Mouse (Mus musculus): ENCODE measurements at regions not wholly inside any gene's neighbourhood (a gene's known extent, or its start where the extent isn't known, plus 50 kb on each side); places are given as distances from the start of the nearest gene placed in this dataset.

GRCm38 (mm10) chr12:106504285-106504684, 494.3 kb downstream of the Vrk1 start:
- H3K36me3 ChIP-seq (ENCODE audit: control insufficient read depth in 1 of 2, insufficient read depth in 2 of 2, low read length in 2 of 2), result no peaks in the 10 kb centered on the region

GRCm38 (mm10) chr12:106514057-106514456, 504.0 kb downstream of the Vrk1 start:
- TF ChIP-seq MAX (IDR thresholded peaks at IDR 0.05; ENCODE audit: low read length) (no peak), RCOR1 (IDR thresholded peaks at IDR 0.05; ENCODE audit: low read depth, low read length) (no peak)
- no peak overlapping the region for H3K9ac ChIP-seq (ENCODE audit: control insufficient read depth, low read depth, low read length, poor library complexity, severe bottlenecking)
- no peaks in the 10 kb centered on the region for H3K9me3 ChIP-seq (replicated peaks; ENCODE audit: insufficient read depth, low read length)
- no peaks in the 10 kb centered on the region for H3K79me2 ChIP-seq (ENCODE audit: control insufficient read depth, insufficient read depth, low read length, poor library complexity)
- H3K4me1 ChIP-seq (ENCODE audit: control insufficient read depth in 1 of 2, insufficient read depth in 2 of 2, low read length in 2 of 2), result no peaks in the 10 kb centered on the region
- H3K36me3 ChIP-seq (ENCODE audit: control insufficient read depth in 1 of 2, insufficient read depth in 2 of 2, low read length in 2 of 2), result no peaks in the 10 kb centered on the region
- no peak for DNase-seq (ENCODE audit: low read depth, low spot score)
- H3K27ac ChIP-seq (ENCODE audit: control insufficient read depth, low read depth, low read length), result no peak overlapping the region
- no peaks in the 10 kb centered on the region for H3K27me3 ChIP-seq (ENCODE audit: control insufficient read depth in 1 of 2, insufficient read depth in 2 of 2, low read length in 2 of 2)
- no peak overlapping the region for H3K4me3 ChIP-seq (ENCODE audit: control insufficient read depth in 1 of 2, insufficient read depth in 1 of 2, low read depth in 2 of 2, low read length in 2 of 2)

More at GRCm38 (mm10) chr12:106504285-106504684, 494.3 kb downstream of the Vrk1 start:
- H3K9me3 ChIP-seq (replicated peaks; ENCODE audit: insufficient read depth, low read length), result no peaks in the 10 kb centered on the region
- H3K79me2 ChIP-seq (ENCODE audit: control insufficient read depth, insufficient read depth, low read length, poor library complexity), result no peaks in the 10 kb centered on the region
- DNase-seq (ENCODE audit: low read depth, low spot score), result no peak
- TF ChIP-seq UBTF (IDR thresholded peaks at IDR 0.05; ENCODE audit: borderline replicate concordance, insufficient read depth, low read depth, low read length) (no peak), E2F4 (IDR thresholded peaks at IDR 0.05; ENCODE audit: borderline replicate concordance, low read depth, low read length) (no peak), MAZ (IDR thresholded peaks at IDR 0.05; ENCODE audit: low read depth, low read length) (no peak), EP300 (IDR thresholded peaks at IDR 0.05; ENCODE audit: low read depth in 1 of 2, low read length in 2 of 2) (no peak), GABPA (IDR thresholded peaks at IDR 0.05; ENCODE audit: low read depth, low read length) (no peak), MAX (IDR thresholded peaks at IDR 0.05; ENCODE audit: low read length) (no peak), MEF2A (IDR thresholded peaks at IDR 0.05; ENCODE audit: extremely low read depth, insufficient replicate concordance, low read depth, low read length, poor library complexity, severe bottlenecking) (no peak), MXI1 (IDR thresholded peaks at IDR 0.05; ENCODE audit: low read depth, low read length) (no peak), ELF1 (IDR thresholded peaks at IDR 0.05; ENCODE audit: low read depth, low read length) (no peak)
- H3K27me3 ChIP-seq (ENCODE audit: control insufficient read depth in 1 of 2, insufficient read depth in 2 of 2, low read length in 2 of 2), result no peaks in the 10 kb centered on the region
- no peak overlapping the region for H3K9ac ChIP-seq (ENCODE audit: control insufficient read depth, low read depth, low read length, poor library complexity, severe bottlenecking)
- no peak overlapping the region for H3K27ac ChIP-seq (ENCODE audit: control insufficient read depth, low read depth, low read length)
- H3K4me3 ChIP-seq (ENCODE audit: control insufficient read depth in 1 of 2, insufficient read depth in 1 of 2, low read depth in 2 of 2, low read length in 2 of 2), result no peak overlapping the region
- H3K4me1 ChIP-seq (ENCODE audit: control insufficient read depth in 1 of 2, insufficient read depth in 2 of 2, low read length in 2 of 2), result no peaks in the 10 kb centered on the region

DNA sequence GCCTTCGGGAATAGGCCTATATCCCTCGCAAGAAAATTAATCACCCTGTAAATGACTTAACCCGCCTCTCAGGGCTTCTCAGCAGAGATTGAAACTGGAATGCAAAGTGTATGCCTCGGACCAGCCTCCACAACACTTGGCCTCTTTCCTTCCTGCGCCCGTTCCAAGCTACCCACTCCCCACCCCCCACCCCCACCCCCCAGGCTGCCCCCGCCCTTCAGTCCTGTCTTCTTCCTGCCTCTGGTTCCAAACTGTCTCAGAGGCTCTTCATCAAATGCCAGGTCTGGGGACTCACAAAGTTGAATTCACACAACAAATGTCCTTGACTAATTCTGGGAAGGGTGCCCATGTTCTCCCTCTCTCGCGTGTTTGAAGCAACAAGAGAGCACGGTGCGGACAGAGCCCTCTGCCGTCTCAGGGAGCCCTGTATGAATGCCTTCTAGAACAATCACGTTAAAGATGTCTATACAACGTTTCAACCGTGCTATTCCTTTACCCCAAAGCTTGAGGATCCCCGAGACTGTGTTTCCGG, 505.3 kb downstream of the Vrk1 start:
- no peaks in the 10 kb centered on the region for H3K79me2 ChIP-seq (ENCODE audit: control insufficient read depth, insufficient read depth, low read length, poor library complexity)
- H3K27me3 ChIP-seq (ENCODE audit: control insufficient read depth in 1 of 2, insufficient read depth in 2 of 2, low read length in 2 of 2), result no peaks in the 10 kb centered on the region
- H3K4me3 ChIP-seq (ENCODE audit: control insufficient read depth in 1 of 2, insufficient read depth in 1 of 2, low read depth in 2 of 2, low read length in 2 of 2), result no peak overlapping the region
- no peaks in the 10 kb centered on the region for H3K4me1 ChIP-seq (ENCODE audit: control insufficient read depth in 1 of 2, insufficient read depth in 2 of 2, low read length in 2 of 2)
- no peaks in the 10 kb centered on the region for H3K36me3 ChIP-seq (ENCODE audit: control insufficient read depth in 1 of 2, insufficient read depth in 2 of 2, low read length in 2 of 2)
- no peaks in the 10 kb centered on the region for H3K9me3 ChIP-seq (replicated peaks; ENCODE audit: insufficient read depth, low read length)
- no peak overlapping the region for H3K9ac ChIP-seq (ENCODE audit: control insufficient read depth, low read depth, low read length, poor library complexity, severe bottlenecking)
- no peak for TF ChIP-seq MAFK (IDR thresholded peaks at IDR 0.05; ENCODE audit: borderline replicate concordance, low read depth, low read length)
- TF ChIP-seq NRF1 (IDR thresholded peaks at IDR 0.05; ENCODE audit: insufficient read depth, low read depth, low read length, poor library complexity, severe bottlenecking), result no peak
- TF ChIP-seq CHD2 (IDR thresholded peaks at IDR 0.05; ENCODE audit: low read length), result no peak
- TF ChIP-seq SMC3 (IDR thresholded peaks at IDR 0.05; ENCODE audit: low read depth, low read length), result no peak
- TF ChIP-seq CTCF (IDR thresholded peaks at IDR 0.05 in 2 of 3, conservative IDR thresholded peaks at IDR 0.05 in 1 of 3; ENCODE audit: control insufficient read depth in 1 of 3, insufficient read depth in 1 of 3, low read depth in 2 of 3, low read length in 3 of 3, poor library complexity in 1 of 3, severe bottlenecking in 1 of 3), result no peak
- no peak for TF ChIP-seq KAT2A (conservative IDR thresholded peaks at IDR 0.05; ENCODE audit: low read depth, low read length)
- TF ChIP-seq RAD21 (IDR thresholded peaks at IDR 0.05; ENCODE audit: low read depth, low read length), result no peak
- TF ChIP-seq POLR2AphosphoS2 (IDR thresholded peaks at IDR 0.05; ENCODE audit: low read length), result no peak
- no peak for TF ChIP-seq HCFC1 (IDR thresholded peaks at IDR 0.05; ENCODE audit: low read depth, low read length)
- no peak for TF ChIP-seq ETS1 (IDR thresholded peaks at IDR 0.05; ENCODE audit: low read depth, low read length)
- no peak for TF ChIP-seq MYB (IDR thresholded peaks at IDR 0.05; ENCODE audit: low read depth, low read length)
- no peak for TF ChIP-seq MYC (IDR thresholded peaks at IDR 0.05; ENCODE audit: low read depth, low read length)
- TF ChIP-seq JUND (IDR thresholded peaks at IDR 0.05; ENCODE audit: low read depth, low read length), result no peak
- TF ChIP-seq ZMIZ1 (IDR thresholded peaks at IDR 0.05; ENCODE audit: low read depth, low read length), result no peak
- DNase-seq (ENCODE audit: low read depth, low spot score), result no peak
- no peak overlapping the region for H3K27ac ChIP-seq (ENCODE audit: control insufficient read depth, low read depth, low read length)
